Mouse (Mus musculus) C2C12 (cell line): ENCODE data around the gene Ppp1r9b.

Experiments used
- CEBPB ChIP-seq: IDR thresholded peaks from one replicate; pipeline ENCODE4 v1.6.1; 2011; ENCODE audit warnings: low read depth, mild to moderate bottlenecking, control low read depth, moderate library complexity
- CTCF ChIP-seq: IDR thresholded peaks from one replicate; pipeline ENCODE4 v1.5.1; 2011; ENCODE audit not compliant: control insufficient read depth, insufficient read depth, insufficient read length
- FOSL1 ChIP-seq: IDR thresholded peaks from one replicate; pipeline ENCODE4 v1.8.0; 2011; ENCODE audit warnings: mild to moderate bottlenecking, low read length; ENCODE audit not compliant: poor library complexity, insufficient read depth, severe bottlenecking
- MAX ChIP-seq: IDR thresholded peaks from one replicate; pipeline ENCODE4 v1.6.1; 2011; ENCODE audit warnings: mild to moderate bottlenecking, control low read depth
- MYOD1 ChIP-seq: IDR thresholded peaks from one replicate; pipeline ENCODE4 v1.6.1; 2011; ENCODE audit warnings: low read depth; ENCODE audit not compliant: control insufficient read depth, insufficient read length
- MYOG ChIP-seq: IDR thresholded peaks from one replicate; pipeline ENCODE4 v1.6.1; 2011; ENCODE audit not compliant: control insufficient read depth, insufficient read length; ENCODE audit errors: extremely low read depth
- USF1 ChIP-seq: IDR thresholded peaks from one replicate; pipeline ENCODE4 v1.6.1; 2011; ENCODE audit warnings: low read depth, mild to moderate bottlenecking, control low read depth, moderate library complexity

GRCm38 (mm10) chr11:94996101-94996500, 5.3 kb downstream of the Ppp1r9b start:
- TF ChIP-seq CTCF: no peak
- no peak for TF ChIP-seq MYOG
- no peak for TF ChIP-seq USF1
- TF ChIP-seq CEBPB: no peak
- TF ChIP-seq MAX: no peak
- TF ChIP-seq MYOD1: no peak
- no peak for TF ChIP-seq FOSL1
